Mouse (Mus musculus): ENCODE measurements around the gene Nkapd1. TPM values are rescaled to one million over a fixed set of nuclear protein-coding genes. Genes with fewer than 3 reads are reported as not detected.
"Not testable (repeated sequence)": the region's sequence is repeated elsewhere in the genome, so short reads cannot be mapped to it uniquely, and the experiment has no call there.

The Nkapd1 gene
- polyA plus RNA-seq, 1 experiment from 2014 or later: 35.3 TPM

DNA sequence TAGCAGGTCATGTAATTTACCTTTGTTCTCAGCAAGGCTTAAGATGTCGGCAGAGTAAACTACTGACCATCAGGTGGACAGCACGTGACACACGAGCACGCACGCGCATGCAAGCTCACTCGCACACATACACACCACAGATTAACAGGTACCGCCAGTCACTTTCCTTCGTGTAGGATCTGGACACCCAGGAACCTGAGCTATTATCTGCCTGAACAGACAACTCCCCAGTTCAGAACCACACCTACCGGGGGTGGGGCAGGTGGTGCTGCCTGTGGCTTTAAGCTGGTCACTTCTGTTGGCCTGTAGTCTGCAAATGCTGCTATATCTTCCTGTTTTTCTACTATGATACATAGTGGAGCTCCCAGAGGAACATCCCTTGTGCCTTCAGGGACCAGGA is 33.2 kb upstream of the Nkapd1 start:
- no peak overlapping the region for H3K9ac ChIP-seq (replicated peaks; ENCODE audit: low read length)
- H3K27ac ChIP-seq (replicated peaks; ENCODE audit: low read depth, low read length): no peak overlapping the region
- H3K36me3 ChIP-seq (replicated peaks; ENCODE audit: control insufficient read depth, insufficient read depth, low read depth, low read length): peaks cover 12% of the 10 kb centered on the region
- WGBS: 92% methylated on average over 10 of the region's 10 CpGs
- H3K27me3 ChIP-seq (ENCODE audit: control insufficient read depth, insufficient read depth, low read length): no peaks in the 10 kb centered on the region
- H3K4me1 ChIP-seq (ENCODE audit: control insufficient read depth, insufficient read depth, low read length): no peaks in the 10 kb centered on the region
- H3K9me3 ChIP-seq (replicated peaks; ENCODE audit: control insufficient read depth, low read length): no peaks in the 10 kb centered on the region
- ATAC-seq (replicated peaks; ENCODE audit: insufficient number of reproducible peaks, low FRiP score, low TSS enrichment, low read depth): no peak
- H3K4me3 ChIP-seq (ENCODE audit: low read depth, low read length): no peak overlapping the region
- DNase-seq (ENCODE audit: low spot score): no peak
- H3K4me2 ChIP-seq (ENCODE audit: low read depth, low read length): no peak overlapping the region

DNA sequence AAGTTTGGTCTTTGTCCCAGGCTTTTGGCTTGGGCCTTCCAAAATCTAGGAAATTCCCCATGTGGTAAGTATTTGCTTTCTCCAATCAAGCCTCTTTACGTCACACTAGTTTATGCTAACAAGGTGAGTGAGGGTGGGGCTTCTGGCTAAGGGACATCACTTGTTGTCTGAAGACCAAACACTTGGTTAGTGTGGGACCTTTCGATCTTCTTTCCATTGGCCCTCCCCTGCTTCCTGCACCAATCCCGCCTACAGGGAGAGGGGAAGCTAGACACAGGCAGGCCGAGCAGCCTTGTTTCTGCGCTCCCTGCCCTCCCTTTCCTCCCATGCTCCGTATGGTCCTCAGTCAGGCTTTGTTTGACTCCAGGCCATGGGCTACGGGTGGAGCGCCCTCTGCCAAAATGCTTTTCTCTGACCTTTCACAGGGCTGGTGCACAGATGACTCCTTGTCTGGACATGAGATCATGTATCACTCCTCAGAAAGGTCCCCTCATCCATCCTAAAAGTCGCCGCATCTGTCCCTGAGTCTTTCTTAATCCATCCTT is 29.6 kb upstream of the Nkapd1 start:
- peaks cover 18% of the 10 kb centered on the region for H3K36me3 ChIP-seq (replicated peaks; ENCODE audit: control insufficient read depth, insufficient read depth, low read depth, low read length)
- H3K4me3 ChIP-seq (ENCODE audit: low read depth, low read length): no peak overlapping the region
- H3K27me3 ChIP-seq (ENCODE audit: control insufficient read depth, insufficient read depth, low read length): no peaks in the 10 kb centered on the region
- 66% methylated on average over 10 of the region's 10 CpGs for WGBS
- no peak for DNase-seq (ENCODE audit: low spot score)
- no peak overlapping the region for H3K4me2 ChIP-seq (ENCODE audit: low read depth, low read length)
- no peak overlapping the region for H3K27ac ChIP-seq (replicated peaks; ENCODE audit: low read depth, low read length)
- H3K9me3 ChIP-seq (replicated peaks; ENCODE audit: control insufficient read depth, low read length): no peaks in the 10 kb centered on the region
- H3K4me1 ChIP-seq (ENCODE audit: control insufficient read depth, insufficient read depth, low read length): no peaks in the 10 kb centered on the region
- no peak overlapping the region for H3K9ac ChIP-seq (replicated peaks; ENCODE audit: low read length)
- no peak for ATAC-seq (replicated peaks; ENCODE audit: insufficient number of reproducible peaks, low FRiP score, low TSS enrichment, low read depth)

DNA sequence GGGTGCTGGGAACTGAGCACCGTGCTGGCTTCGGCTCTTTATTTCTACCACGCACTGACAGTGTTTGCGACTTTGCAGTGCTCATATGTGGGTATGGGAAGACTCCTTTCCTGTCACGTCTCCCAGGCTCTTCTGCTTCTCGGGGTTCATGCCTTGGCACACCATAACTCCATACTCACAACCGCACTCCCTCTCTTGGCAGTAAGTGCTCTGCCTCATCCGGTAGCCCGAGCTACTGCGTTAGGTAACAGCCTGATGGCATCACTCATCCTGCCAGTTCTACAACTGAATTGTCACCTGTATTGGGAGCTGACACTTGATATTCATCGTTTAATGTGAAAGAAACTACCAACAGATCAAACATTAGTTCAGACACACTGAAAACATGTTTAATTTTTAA is 17.0 kb upstream of the Nkapd1 start:
- Histone ChIP-seq H3K4me2 (ENCODE audit: low read depth, low read length) (no peak overlapping the region), H3K36me3 (replicated peaks; ENCODE audit: control insufficient read depth, insufficient read depth, low read depth, low read length) (peaks cover 2% of the 10 kb centered on the region), H3K9me3 (replicated peaks; ENCODE audit: control insufficient read depth, low read length) (no peaks in the 10 kb centered on the region), H3K9ac (replicated peaks; ENCODE audit: low read length) (no peak overlapping the region), H3K4me1 (ENCODE audit: control insufficient read depth, insufficient read depth, low read length) (no peaks in the 10 kb centered on the region), H3K4me3 (ENCODE audit: low read depth, low read length) (no peak overlapping the region), H3K27me3 (ENCODE audit: control insufficient read depth, insufficient read depth, low read length) (no peaks in the 10 kb centered on the region), H3K27ac (replicated peaks; ENCODE audit: low read depth, low read length) (no peak overlapping the region)
- WGBS: 94% methylated on average over 11 of the region's 11 CpGs
- ATAC-seq (replicated peaks; ENCODE audit: insufficient number of reproducible peaks, low FRiP score, low TSS enrichment, low read depth) (no peak), DNase-seq (ENCODE audit: low spot score) (no peak)

DNA sequence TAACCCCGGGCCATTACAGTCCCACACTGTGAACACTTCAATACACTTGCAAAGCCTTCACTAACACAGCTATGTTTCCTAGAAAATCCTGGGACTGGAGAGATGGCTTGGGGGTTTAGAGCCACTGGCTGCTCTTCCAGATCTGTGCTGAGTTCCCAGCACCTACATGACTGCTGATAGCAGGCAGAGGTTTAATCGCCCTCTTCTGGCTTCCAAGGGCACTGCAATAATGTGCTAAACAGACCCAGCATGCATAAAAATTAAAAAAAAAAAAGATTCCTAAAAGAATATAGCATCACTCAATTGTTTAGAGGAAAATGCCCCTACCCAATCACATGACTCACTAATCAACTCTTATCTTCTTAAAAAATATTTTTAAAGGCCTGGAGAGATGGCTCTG is 15.8 kb upstream of the Nkapd1 start:
- ATAC-seq (replicated peaks; ENCODE audit: insufficient number of reproducible peaks, low FRiP score, low TSS enrichment, low read depth): no peak
- Histone ChIP-seq H3K36me3 (replicated peaks; ENCODE audit: control insufficient read depth, insufficient read depth, low read depth, low read length) (peaks cover 2% of the 10 kb centered on the region; the same call in 1 of the 2 replicates), H3K4me2 (ENCODE audit: low read depth, low read length) (no peak overlapping the region), H3K9me3 (replicated peaks; ENCODE audit: control insufficient read depth, low read length) (no peaks in the 10 kb centered on the region), H3K4me3 (ENCODE audit: low read depth, low read length) (no peak overlapping the region), H3K27ac (replicated peaks; ENCODE audit: low read depth, low read length) (no peak overlapping the region), H3K4me1 (ENCODE audit: control insufficient read depth, insufficient read depth, low read length) (no peaks in the 10 kb centered on the region), H3K9ac (replicated peaks; ENCODE audit: low read length) (no peak overlapping the region), H3K27me3 (ENCODE audit: control insufficient read depth, insufficient read depth, low read length) (no peaks in the 10 kb centered on the region)
- 60% methylated on average over 2 of the region's 2 CpGs for WGBS
- peak; percentile 30 for DNase-seq (ENCODE audit: low spot score)

DNA sequence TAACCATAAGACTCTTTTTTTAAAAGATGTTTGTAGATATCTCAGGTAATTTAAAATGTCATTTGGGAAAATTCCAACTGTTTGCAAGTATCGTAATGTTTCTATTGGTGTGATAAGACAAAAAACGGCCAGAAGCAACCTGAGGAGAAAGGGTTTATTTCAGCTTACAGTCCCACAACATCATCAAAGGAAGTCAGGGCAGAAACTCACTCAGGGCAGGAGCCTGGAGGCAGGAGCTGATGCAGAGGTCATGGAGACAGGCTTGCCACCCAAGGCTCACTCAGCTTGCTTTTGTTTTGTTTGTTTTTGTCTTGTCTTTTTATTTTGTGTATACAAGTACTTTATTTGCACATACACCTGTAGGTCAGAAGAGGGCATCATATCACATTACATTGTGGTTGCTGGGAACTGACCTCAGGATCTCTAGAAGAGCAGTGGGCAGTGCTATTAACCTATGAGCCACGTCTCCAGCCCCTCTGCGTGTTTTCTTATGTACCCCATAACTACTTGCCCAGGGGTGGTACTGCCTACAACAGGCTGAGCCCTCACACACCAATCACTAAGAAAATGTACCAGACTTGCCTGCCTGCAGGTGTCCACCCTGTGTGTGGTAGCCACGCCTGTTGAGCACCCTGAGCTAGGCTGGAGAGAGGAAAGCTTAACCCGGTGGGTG is 14.9 kb upstream of the Nkapd1 start:
- peaks cover 2% of the 10 kb centered on the region; the same call in 1 of the 2 replicates for H3K36me3 ChIP-seq (replicated peaks; ENCODE audit: control insufficient read depth, insufficient read depth, low read depth, low read length)
- DNase-seq (ENCODE audit: low spot score) (no peak), ATAC-seq (replicated peaks; ENCODE audit: insufficient number of reproducible peaks, low FRiP score, low TSS enrichment, low read depth) (no peak)
- no peaks in the 10 kb centered on the region for H3K9me3 ChIP-seq (replicated peaks; ENCODE audit: control insufficient read depth, low read length)
- H3K27ac ChIP-seq (replicated peaks; ENCODE audit: low read depth, low read length): no peak overlapping the region
- WGBS: 86% methylated on average over 6 of the region's 6 CpGs
- H3K4me2 ChIP-seq (ENCODE audit: low read depth, low read length): no peak overlapping the region
- no peak overlapping the region for H3K9ac ChIP-seq (replicated peaks; ENCODE audit: low read length)
- H3K4me1 ChIP-seq (ENCODE audit: control insufficient read depth, insufficient read depth, low read length): no peaks in the 10 kb centered on the region
- no peak overlapping the region for H3K4me3 ChIP-seq (ENCODE audit: low read depth, low read length)
- H3K27me3 ChIP-seq (ENCODE audit: control insufficient read depth, insufficient read depth, low read length): no peaks in the 10 kb centered on the region

DNA sequence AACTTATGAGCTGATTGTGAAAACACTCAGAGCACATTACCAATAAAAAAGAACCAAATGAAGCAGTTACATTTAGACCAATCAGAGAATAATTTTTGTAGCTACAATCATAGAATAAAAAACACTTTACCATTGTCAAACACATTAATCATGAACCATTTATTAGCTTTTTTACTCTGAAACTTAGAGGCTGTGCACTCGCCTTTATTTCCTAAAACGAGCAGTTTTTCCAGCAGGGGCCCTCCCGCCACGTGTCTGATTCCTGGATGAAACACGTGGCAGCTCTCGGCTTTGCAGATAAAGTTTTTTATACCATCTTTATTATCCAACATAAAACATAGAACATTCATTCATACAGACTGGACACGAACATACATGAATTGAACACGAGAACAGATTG is 13.6 kb upstream of the Nkapd1 start:
- not testable (repeated sequence) for H3K9me3 ChIP-seq (replicated peaks; ENCODE audit: control insufficient read depth, low read length); H3K4me3 ChIP-seq (ENCODE audit: low read depth, low read length); ATAC-seq (replicated peaks; ENCODE audit: insufficient number of reproducible peaks, low FRiP score, low TSS enrichment, low read depth); H3K27me3 ChIP-seq (ENCODE audit: control insufficient read depth, insufficient read depth, low read length); H3K4me2 ChIP-seq (ENCODE audit: low read depth, low read length); H3K27ac ChIP-seq (replicated peaks; ENCODE audit: low read depth, low read length); DNase-seq (ENCODE audit: low spot score); H3K4me1 ChIP-seq (ENCODE audit: control insufficient read depth, insufficient read depth, low read length); H3K9ac ChIP-seq (replicated peaks; ENCODE audit: low read length); H3K36me3 ChIP-seq (replicated peaks; ENCODE audit: control insufficient read depth, insufficient read depth, low read depth, low read length)
- WGBS: 89% methylated on average over 6 of the region's 8 CpGs

DNA sequence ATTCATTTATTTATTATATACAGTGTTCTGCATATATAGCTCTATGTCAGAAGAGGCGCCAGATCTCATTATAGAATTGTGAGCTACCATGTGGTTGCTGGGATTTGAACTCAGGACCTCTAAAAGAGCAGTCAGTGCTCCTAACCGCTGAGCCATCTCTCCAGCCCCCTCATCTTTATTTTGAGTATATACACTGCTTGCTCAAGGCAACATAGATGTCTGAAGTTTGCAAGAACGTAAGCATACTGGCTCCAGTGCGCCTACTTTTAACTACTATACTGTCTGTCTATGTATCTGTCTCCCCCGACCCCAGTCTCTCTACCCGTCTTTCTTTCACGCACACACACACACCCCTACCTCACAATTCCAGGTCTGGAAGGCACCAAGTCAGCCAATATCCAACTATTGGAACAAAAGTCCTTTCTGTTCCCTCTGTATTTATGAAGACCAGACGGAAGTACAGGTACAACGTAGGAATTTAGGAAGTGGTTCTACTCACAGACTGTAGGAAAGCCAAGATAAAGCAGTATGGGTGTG is 598 bp upstream of the Nkapd1 start:
- H3K4me1 ChIP-seq (ENCODE audit: control insufficient read depth, insufficient read depth, low read length): no peaks in the 10 kb centered on the region; the same call in 1 of the 2 replicates
- no peak overlapping the region for H3K4me3 ChIP-seq (ENCODE audit: low read depth, low read length)
- no peaks in the 10 kb centered on the region for H3K27me3 ChIP-seq (ENCODE audit: control insufficient read depth, insufficient read depth, low read length)
- no peak overlapping the region for H3K9ac ChIP-seq (replicated peaks; ENCODE audit: low read length)
- ATAC-seq (replicated peaks; ENCODE audit: insufficient number of reproducible peaks, low FRiP score, low TSS enrichment, low read depth) (no peak), DNase-seq (ENCODE audit: low spot score) (no peak)
- H3K36me3 ChIP-seq (replicated peaks; ENCODE audit: control insufficient read depth, insufficient read depth, low read depth, low read length): no peaks in the 10 kb centered on the region; the same call in 1 of the 2 replicates
- WGBS: 64% methylated on average over 9 of the region's 9 CpGs
- no peak overlapping the region for H3K27ac ChIP-seq (replicated peaks; ENCODE audit: low read depth, low read length)
- no peak overlapping the region for H3K4me2 ChIP-seq (ENCODE audit: low read depth, low read length)
- no peaks in the 10 kb centered on the region for H3K9me3 ChIP-seq (replicated peaks; ENCODE audit: control insufficient read depth, low read length)

DNA sequence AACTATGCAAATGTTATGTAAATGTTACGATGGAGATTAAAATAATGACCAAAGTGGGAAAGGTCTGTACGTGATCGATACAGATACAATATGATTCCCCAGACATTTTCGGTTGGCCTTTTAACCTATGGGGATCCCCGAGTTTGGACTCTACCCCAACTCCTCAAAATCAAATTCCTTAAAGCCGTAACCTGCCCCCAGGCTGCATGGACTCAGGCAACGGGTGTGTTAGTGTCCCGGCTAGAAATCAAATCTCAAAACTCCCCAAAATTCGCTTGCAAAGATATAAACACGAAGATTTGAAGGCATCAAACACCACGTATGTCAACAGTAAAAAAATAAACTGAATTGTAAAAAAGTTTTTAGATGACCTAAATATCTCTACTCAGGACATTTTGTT is 1.1 kb downstream of the Nkapd1 start:
- peak overlapping the region; percentile 99 for H3K4me3 ChIP-seq (ENCODE audit: low read depth, low read length)
- no peak overlapping the region for H3K27ac ChIP-seq (replicated peaks; ENCODE audit: low read depth, low read length)
- no peaks in the 10 kb centered on the region for H3K27me3 ChIP-seq (ENCODE audit: control insufficient read depth, insufficient read depth, low read length)
- WGBS: 36% methylated on average over 11 of the region's 11 CpGs
- ATAC-seq (replicated peaks; ENCODE audit: insufficient number of reproducible peaks, low FRiP score, low TSS enrichment, low read depth) (no peak), DNase-seq (ENCODE audit: low spot score) (no peak)
- peak overlapping the region; percentile 68 for H3K4me2 ChIP-seq (ENCODE audit: low read depth, low read length)
- H3K4me1 ChIP-seq (ENCODE audit: control insufficient read depth, insufficient read depth, low read length): no peaks in the 10 kb centered on the region; the same call in 1 of the 2 replicates
- no peaks in the 10 kb centered on the region for H3K9me3 ChIP-seq (replicated peaks; ENCODE audit: control insufficient read depth, low read length)
- no peaks in the 10 kb centered on the region; the same call in 1 of the 2 replicates for H3K36me3 ChIP-seq (replicated peaks; ENCODE audit: control insufficient read depth, insufficient read depth, low read depth, low read length)
- peak overlapping the region; percentile 93 for H3K9ac ChIP-seq (replicated peaks; ENCODE audit: low read length)

Data from embryonic facial prominence, embryonic 11.5 days (tissue).